In the genomic region with DNA sequence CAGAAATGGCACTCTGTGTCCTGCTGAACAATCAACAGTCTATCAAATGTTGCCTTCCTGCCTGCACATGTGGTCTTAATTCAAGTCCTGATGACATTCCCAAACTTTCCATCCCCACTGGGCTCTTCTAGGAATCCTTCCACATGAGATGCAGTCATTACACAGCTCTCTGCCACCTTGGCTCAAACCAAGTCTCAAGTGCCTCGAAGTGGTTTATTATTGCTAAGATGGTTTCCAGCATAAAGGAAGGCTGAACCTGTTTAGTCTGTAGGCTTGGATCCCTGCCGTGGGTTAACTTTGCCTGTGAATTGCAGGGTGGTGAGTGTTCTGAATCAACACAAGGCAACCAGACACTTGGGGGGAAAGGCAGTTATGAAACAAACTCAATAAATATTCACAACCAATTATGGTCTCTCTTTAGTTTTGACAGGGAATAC, we compare ENCODE assay signal across 15 mouse cellular contexts.
A peak's percentile ranks its signal among the peaks of the same experiment; 100 is the strongest.
DNase-seq lines count a peak whose midpoint lies in the region; ATAC-seq and TF ChIP-seq lines count a peak whose summit lies in the region.
"Had no signal": no experiment of that assay in that cellular context is flagged by ENCODE, and none has a peak within 500 bp of the region (broad histone marks: within the 10 kb centered on the region; RNA-seq: fewer than 3 reads in every experiment).

No protein-coding gene starts in this region.

- no peak overlapping the region for H3K9ac ChIP-seq in lung, postnatal 0 days (replicated peaks; ENCODE audit: low read depth)
- H3K9ac ChIP-seq: hindbrain, embryonic 12.5 days; liver, embryonic 13.5 days had no signal

- 0 out of 2 replicates have a peak, but pooled peaks have one; percentile 32 for TF ChIP-seq EP300 in lung, postnatal 0 days (IDR thresholded peaks at IDR 0.05)

- H3K4me1 ChIP-seq in lung, postnatal 0 days (ENCODE audit: insufficient read depth, low read depth, low read length): no peaks in the 10 kb centered on the region
- H3K4me1 ChIP-seq: heart, embryonic 10.5 days; hindbrain, embryonic 12.5 days; liver, embryonic 13.5 days; megakaryocyte, embryonic 14.5 days had no signal

- no peak overlapping the region for H3K4me3 ChIP-seq in gastrocnemius, adult 2 months
- H3K4me3 ChIP-seq in lung, postnatal 0 days (ENCODE audit: low read depth, low read length): no peak overlapping the region
- H3K4me3 ChIP-seq: forebrain, embryonic 10.5 days; heart, embryonic 10.5 days; hindbrain, embryonic 12.5 days; liver, embryonic 13.5 days; megakaryocyte, embryonic 14.5 days had no signal

- ATAC-seq in lung, postnatal 0 days: peak; percentile 76; the same call in 1 of the 2 replicates

- WGBS in lung, postnatal 0 days: 59% methylated on average over 2 of the region's 2 CpGs

- DNase-seq in 3T3-L1 (ENCODE audit: low read depth, low spot score) (peak; percentile 95), adipocyte (ENCODE audit: low spot score) (peak; percentile 71)
- DNase-seq in gastrocnemius, adult 2 months: peak; percentile 66
- peak; percentile 61 for DNase-seq in lung, postnatal 0 days (ENCODE audit: low spot score)
- no peak for DNase-seq in frontal cortex, postnatal 25 days (ENCODE audit: low spot score in 2 of 2)
- DNase-seq in cerebellum, adult 11 months: no peak
- DNase-seq in ovary, postnatal 10 days (ENCODE audit: low spot score): no peak
- DNase-seq: adrenal gland, adult 8-10 months; cerebellum, postnatal 36 days; kidney, adult 11 months; liver, embryonic 13.5 days had no signal

- H3K36me3 ChIP-seq in lung, postnatal 0 days (ENCODE audit: insufficient read depth, low read length): no peaks in the 10 kb centered on the region
- H3K36me3 ChIP-seq: forebrain, embryonic 10.5 days; heart, embryonic 10.5 days; hindbrain, embryonic 12.5 days; liver, embryonic 13.5 days had no signal

- TF ChIP-seq CTCF in gastrocnemius, adult 2 months (IDR thresholded peaks at IDR 0.05): no peak
- no peak for TF ChIP-seq CTCF in lung, postnatal 0 days (IDR thresholded peaks at IDR 0.05)

- H3K27ac ChIP-seq in gastrocnemius, adult 2 months: peak overlapping the region; percentile 16; the same call in 1 of the 2 replicates
- no peak overlapping the region for H3K27ac ChIP-seq in lung, postnatal 0 days (ENCODE audit: low read length)
- H3K27ac ChIP-seq: forebrain, embryonic 10.5 days; heart, embryonic 10.5 days; hindbrain, embryonic 12.5 days; liver, embryonic 13.5 days had no signal

- no peak overlapping the region for H3K4me2 ChIP-seq in lung, postnatal 0 days (replicated peaks; ENCODE audit: low read depth, low read length)
- H3K4me2 ChIP-seq: hindbrain, embryonic 12.5 days; liver, embryonic 13.5 days had no signal

- H3K9me3 ChIP-seq in lung, postnatal 0 days (ENCODE audit: low read length): no peaks in the 10 kb centered on the region
- H3K9me3 ChIP-seq: forebrain, embryonic 10.5 days; heart, embryonic 10.5 days; hindbrain, embryonic 12.5 days; liver, embryonic 13.5 days had no signal

- no peaks in the 10 kb centered on the region for H3K27me3 ChIP-seq in lung, postnatal 0 days (replicated peaks; ENCODE audit: insufficient read depth, low read length)
- H3K27me3 ChIP-seq: hindbrain, embryonic 12.5 days; liver, embryonic 13.5 days; megakaryocyte, embryonic 14.5 days had no signal

- intact Hi-C loops in gastrocnemius, adult 2 months (cut with DNase I): no loop called here

Comparison
In these comparisons a context has a peak if more than half of its experiments do, and no peak if none do; other contexts are left out.
1. DNase-seq: peak in 3T3-L1 (single experiment), adipocyte (single experiment), gastrocnemius, adult 2 months (single experiment) and lung, postnatal 0 days (single experiment); none in frontal cortex, postnatal 25 days (0 of 2), cerebellum, adult 11 months (single experiment) and ovary, postnatal 10 days (single experiment).